Mouse (Mus musculus): ENCODE results near the gene Gm4631.
"Not testable (repeated sequence)": the region's sequence is repeated elsewhere in the genome, so short reads cannot be mapped to it uniquely, and the experiment has no call there.

Gm4631 gene

DNA sequence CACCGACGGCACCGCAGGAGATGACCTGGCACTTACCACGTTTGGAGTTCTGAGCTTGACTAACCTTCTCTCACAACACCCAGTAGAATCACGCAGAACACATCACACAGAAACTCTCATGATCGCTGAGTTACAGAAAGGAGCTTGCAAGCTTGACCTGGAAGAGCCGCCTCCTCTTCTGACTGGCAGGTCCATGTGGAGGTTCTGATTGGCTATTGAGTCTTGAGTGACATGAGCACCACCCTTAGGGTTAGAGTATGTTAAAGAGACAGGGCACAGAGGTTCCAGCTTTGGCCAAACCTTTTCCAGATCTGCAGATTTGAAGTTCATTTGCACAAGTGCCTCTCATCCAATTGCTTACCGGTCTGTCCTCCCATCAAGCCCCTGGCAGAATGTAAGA lies at the start of gene Gm4631:
Gm4631 (minus strand) TSS at position 101 of the 400 bp plus-strand sequence.
- TF ChIP-seq GATA4 (IDR thresholded peaks at IDR 0.05; ENCODE audit: insufficient replicate concordance, low read length) = not testable (repeated sequence)

DNA sequence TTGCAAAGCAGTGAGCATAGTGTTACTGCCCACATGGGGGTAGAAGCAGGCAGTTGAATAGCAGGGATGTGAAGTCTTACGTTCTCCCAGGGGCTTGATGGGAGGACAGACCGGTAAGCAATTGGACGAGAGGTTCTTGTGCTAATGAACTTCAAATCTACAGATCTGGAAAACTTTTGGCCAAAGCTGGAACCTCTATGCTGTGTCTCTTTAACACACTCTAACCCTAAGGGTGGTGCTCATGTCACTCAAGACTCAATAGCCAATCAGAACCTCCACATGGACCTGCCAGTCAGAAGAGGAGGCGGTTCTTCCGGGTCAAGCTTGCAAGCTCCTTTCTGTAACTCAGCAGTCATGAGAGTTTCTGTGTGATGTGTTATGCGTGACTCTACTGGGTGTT lies 34.1 kb upstream of the Gm4631 start, which contains the start of gene Zfp968:
Zfp968 (plus strand) TSS at position 301 of the 400 bp plus-strand sequence.
- not testable (repeated sequence) for TF ChIP-seq GATA4 (IDR thresholded peaks at IDR 0.05; ENCODE audit: insufficient replicate concordance, low read length)

DNA sequence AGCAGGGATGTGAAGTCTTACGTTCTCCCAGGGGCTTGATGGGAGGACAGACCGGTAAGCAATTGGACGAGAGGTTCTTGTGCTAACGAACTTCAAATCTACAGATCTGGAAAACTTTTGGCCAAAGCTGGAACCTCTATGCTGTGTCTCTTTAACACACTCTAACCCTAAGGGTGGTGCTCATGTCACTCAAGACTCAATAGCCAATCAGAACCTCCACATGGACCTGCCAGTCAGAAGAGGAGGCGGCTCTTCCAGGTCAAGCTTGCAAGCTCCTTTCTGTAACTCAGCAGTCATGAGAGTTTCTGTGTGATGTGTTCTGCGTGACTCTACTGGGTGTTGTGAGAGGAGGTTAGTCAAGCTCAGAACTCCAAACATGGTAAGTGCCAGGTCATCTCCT lies 63.2 kb downstream of the Gm4631 start, which contains the start of gene Gm14440:
Gm14440 (plus strand) TSS at position 301 of the 400 bp plus-strand sequence.
- TF ChIP-seq GATA4 (IDR thresholded peaks at IDR 0.05; ENCODE audit: insufficient replicate concordance, low read length) = not testable (repeated sequence)
